Mouse (Mus musculus) cerebellum, adult 11 months (tissue): ENCODE results near the gene Cdc42se2.

Source experiments
- DNase-seq: peaks from one replicate; pipeline ENCODE4 v3.0.0; 2022

The Cdc42se2 gene

GRCm38 (mm10) chr11:54791458-54791857, 4.0 kb upstream of the Cdc42se2 start:
- DNase-seq = no peak

GRCm38 (mm10) chr11:54786858-54787487, 502 bp downstream of the Cdc42se2 start:
- DNase-seq = no peak

- DNase-seq = no peak
Measured at GRCm38 (mm10) chr11:54785566-54785965, 1.9 kb downstream of the Cdc42se2 start.

- DNase-seq = no peak
Measured at GRCm38 (mm10) chr11:54784436-54784835, 3.0 kb downstream of the Cdc42se2 start.

- DNase-seq = no peak
Measured at GRCm38 (mm10) chr11:54782253-54782652, 5.2 kb downstream of the Cdc42se2 start.

GRCm38 (mm10) chr11:54779946-54780345, 7.5 kb downstream of the Cdc42se2 start:
- DNase-seq = no peak

GRCm38 (mm10) chr11:54778131-54778844, 9.2 kb downstream of the Cdc42se2 start:
- no peak for DNase-seq

- no peak for DNase-seq
Measured at GRCm38 (mm10) chr11:54777387-54778130, 9.9 kb downstream of the Cdc42se2 start.

- DNase-seq = no peak
Measured at GRCm38 (mm10) chr11:54776735-54777333, 10.6 kb downstream of the Cdc42se2 start.

GRCm38 (mm10) chr11:54776367-54776701, 11.1 kb downstream of the Cdc42se2 start:
- no peak for DNase-seq

- DNase-seq = no peak
Measured at GRCm38 (mm10) chr11:54775628-54776366, 11.7 kb downstream of the Cdc42se2 start.

GRCm38 (mm10) chr11:54774282-54775078, 13.0 kb downstream of the Cdc42se2 start:
- DNase-seq = no peak

- DNase-seq = no peak
Measured at GRCm38 (mm10) chr11:54771549-54771948, 15.9 kb downstream of the Cdc42se2 start.

- no peak for DNase-seq
Measured at GRCm38 (mm10) chr11:54769843-54770242, 17.6 kb downstream of the Cdc42se2 start.

- no peak for DNase-seq
Measured at GRCm38 (mm10) chr11:54768116-54768690, 19.3 kb downstream of the Cdc42se2 start.

- no peak for DNase-seq
Measured at GRCm38 (mm10) chr11:54764759-54765158, 22.7 kb downstream of the Cdc42se2 start.

GRCm38 (mm10) chr11:54764026-54764425, 23.4 kb downstream of the Cdc42se2 start:
- no peak for DNase-seq

- no peak for DNase-seq
Measured at GRCm38 (mm10) chr11:54762735-54763134, 24.7 kb downstream of the Cdc42se2 start.

- DNase-seq = no peak
Measured at GRCm38 (mm10) chr11:54757993-54758392, 29.5 kb downstream of the Cdc42se2 start.

- DNase-seq = no peak
Measured at GRCm38 (mm10) chr11:54755148-54755664, 32.3 kb downstream of the Cdc42se2 start.
